Mouse (Mus musculus) adrenal gland (tissue): ENCODE results near the gene Hoxa5.

Experiments used
- intact Hi-C: fragments of 180-260 bp; cut with DNase I; formaldehyde crosslinking; loops from one replicate; pipeline ENCODE4 v1.15.1; 2025

Gene Hoxa5

GRCm38 (mm10) chr6:52180213-52180710 is 24.1 kb downstream of the Hoxa5 start:
- intact Hi-C loops = no loop called here

DNA sequence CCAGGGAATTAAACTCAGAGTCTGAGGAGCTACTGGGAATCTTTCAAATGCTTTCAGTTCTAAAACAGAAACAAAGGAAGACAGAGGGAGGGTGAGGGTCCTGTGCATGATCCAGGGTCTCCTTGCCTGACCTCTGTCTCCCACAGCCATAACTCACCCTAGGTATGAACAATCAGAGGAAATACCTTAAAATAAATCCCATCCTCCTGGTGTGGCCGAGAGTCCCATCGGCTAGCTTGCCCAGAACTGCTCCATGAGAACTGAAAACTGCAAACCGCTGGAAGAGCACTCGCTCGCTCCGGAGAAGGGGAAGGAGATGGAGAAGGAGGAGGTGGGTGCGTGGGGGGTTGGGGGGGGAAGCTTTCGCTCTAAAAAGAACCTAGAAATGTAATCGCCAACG is 24.7 kb downstream of the Hoxa5 start:
- intact Hi-C loops = no loop called here

DNA sequence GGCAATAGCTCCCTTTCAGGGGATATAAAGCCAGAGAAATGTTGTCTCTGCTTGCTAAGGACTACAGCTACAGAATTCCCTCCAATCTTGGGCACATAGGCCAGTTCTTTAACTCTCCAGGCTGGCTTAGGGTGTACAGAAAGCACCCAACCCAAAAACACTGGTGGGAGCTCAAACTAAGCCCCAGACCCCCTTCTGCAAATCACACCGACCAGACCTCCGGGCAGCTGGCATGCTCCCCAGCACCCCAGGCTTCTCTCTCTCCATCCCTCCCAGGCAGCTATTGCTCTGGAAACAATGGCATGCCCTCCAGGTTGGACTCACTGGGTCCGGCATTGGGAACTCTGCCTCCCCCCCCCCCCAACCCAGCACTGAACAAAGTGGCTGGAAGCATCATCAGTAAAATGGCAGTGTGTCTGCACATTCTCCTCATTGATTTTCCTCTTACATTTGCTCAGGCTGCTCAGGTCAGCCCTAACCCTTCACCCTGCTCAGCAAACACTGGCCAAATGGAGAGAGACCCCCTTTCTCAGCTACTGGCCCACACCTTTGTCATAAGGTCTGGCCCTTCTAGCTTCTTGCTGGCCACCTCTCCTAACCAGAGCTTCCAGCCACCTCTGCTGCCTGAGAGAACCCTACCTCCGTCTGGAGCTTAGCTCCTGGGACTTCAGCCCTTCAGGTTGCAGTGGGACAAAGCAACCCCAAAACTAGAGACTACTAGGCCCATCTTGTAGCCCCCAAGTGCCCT is 25.3 kb downstream of the Hoxa5 start:
- intact Hi-C loops = no loop called here

DNA sequence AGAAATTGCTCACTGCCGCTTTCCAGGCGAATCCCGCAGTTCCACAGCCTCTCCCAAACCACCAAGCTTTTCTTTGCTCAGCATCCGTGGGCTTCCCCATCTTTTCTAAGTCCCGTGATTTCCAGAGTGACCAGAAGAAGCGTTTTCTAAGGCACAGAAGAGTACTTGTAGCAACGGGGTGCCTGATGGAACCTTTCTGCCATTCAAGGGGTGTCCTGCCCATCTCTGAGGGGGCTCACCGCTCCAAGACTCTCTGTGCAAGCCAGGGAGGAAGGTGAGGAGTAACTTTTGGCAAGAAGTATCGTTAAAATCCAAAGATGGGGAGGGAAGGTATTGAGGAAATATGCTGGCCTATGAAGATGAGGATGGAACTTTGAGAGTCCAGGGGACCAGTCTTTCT is 26.6 kb downstream of the Hoxa5 start:
- intact Hi-C loops = no loop called here

- intact Hi-C loops = no loop called here
Observed at GRCm38 (mm10) chr6:52177061-52177735, 27.2 kb downstream of the Hoxa5 start, which contains the start of gene 5730596B20Rik. Gene 5730596B20Rik, plus strand, starts transcription at chr6:52177498.

DNA sequence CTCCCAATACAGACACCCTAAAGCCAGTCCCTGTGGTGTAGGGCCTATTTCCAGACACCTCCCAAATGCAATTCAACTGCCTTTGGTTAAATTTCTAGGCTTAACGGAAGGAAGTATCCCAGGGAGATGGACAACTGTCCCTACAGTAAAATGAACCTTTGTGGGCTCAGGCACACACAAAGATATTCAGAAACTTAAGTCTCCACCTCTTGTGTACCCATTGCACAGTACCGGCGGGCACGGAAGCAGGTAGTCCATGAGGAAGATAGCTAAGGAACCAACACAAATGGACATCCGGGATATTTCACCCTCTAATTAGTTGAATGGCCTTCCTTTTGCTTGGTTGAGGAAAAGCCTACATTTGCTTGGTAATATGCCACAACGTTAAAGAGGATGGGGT is 28.0 kb downstream of the Hoxa5 start:
- intact Hi-C loops = no loop called here

DNA sequence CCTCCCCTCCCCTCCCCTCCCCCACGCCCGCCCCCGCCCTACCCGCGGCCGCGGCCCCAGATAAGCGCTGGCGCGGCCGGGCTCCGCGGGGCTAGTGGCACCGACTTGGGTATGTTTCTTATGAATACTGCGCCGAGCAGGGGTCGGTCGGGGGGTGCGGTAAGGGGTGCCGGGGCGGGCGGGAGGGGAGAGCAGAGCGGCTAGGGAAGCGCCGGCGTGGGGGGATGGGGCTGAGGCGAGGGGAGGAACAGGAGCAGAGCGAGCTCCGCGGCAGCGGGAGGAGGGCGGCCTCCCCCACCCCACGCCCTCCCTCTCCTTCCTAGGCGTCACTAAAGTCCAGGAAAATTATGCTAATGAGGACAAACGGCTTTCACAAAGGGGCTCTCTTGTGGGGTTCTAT is 28.5 kb downstream of the Hoxa5 start:
- intact Hi-C loops = loop anchor here (2.0 kb wide), 1 partner anchor 15 kb away; the partner anchor contains the start of gene Hoxa4

GRCm38 (mm10) chr6:52174968-52175751 is 29.2 kb downstream of the Hoxa5 start:
- intact Hi-C loops = loop anchor here (2.0 kb wide), 1 partner anchor 16 kb away; the partner anchor contains the start of gene Hoxa4

DNA sequence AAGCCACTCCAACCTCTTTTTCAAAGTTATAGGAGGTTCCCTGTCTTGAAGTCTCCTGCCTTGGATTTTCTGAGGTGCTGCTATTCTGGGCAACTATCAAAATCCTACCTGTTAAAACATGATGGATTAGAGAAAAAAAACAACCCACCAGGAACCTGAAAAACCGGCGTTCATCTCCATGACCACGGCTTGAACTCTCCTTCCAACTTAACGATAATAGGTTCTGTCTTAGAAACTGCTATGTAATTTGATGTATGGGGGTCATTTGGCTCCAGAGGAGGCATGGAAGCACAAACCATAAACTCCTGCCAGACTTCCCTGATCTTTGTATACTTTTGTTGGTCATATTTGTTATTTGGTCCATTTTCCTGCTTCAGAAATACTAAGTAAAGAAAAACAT is 30.7 kb downstream of the Hoxa5 start:
- intact Hi-C loops = loop anchor here (2.0 kb wide), 1 partner anchor 17 kb away; the partner anchor contains the start of gene Hoxa4

DNA sequence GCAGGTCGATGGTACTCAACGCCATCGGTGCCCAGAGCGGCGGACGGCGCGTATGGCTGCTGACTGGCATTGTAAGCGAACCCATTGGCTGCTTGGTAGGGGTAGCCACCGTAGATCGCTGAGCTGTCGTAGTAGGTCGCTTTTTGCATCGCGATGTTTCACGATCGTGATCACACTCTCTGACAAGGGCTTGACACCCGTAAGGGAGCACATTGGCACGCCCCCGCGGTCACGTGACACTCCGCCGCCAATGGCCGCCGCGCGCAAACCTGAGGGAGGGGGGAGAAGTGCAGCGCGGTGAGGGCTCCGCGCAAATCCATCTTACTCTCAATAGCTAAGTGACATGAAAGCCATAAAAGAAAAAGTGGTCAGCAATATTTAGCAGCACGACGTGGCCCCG is 31.9 kb downstream of the Hoxa5 start:
- intact Hi-C loops = no loop called here

DNA sequence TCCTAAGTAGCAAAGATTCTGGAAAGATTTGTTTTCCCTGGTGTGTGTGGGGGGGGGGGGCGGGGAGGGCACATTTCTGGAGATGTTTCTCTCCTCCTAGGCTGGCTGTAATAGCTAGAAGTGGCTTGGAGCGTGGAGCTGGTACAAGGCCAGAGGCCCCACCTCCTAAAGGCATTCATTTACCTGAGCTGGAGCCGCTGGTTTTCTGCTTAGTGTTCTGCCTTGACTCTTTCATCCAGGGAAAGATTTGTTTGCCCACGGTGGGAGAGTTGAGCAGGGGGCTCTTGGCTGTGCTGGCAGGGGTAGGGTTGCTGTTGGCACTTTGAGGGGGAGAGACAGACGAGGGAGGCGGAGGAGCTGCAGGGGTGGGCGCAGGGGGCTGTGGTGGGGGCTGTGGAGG is 32.4 kb downstream of the Hoxa5 start:
- intact Hi-C loops = no loop called here

- intact Hi-C loops = no loop called here
Observed at GRCm38 (mm10) chr6:52171331-52171730, 33.1 kb downstream of the Hoxa5 start.

DNA sequence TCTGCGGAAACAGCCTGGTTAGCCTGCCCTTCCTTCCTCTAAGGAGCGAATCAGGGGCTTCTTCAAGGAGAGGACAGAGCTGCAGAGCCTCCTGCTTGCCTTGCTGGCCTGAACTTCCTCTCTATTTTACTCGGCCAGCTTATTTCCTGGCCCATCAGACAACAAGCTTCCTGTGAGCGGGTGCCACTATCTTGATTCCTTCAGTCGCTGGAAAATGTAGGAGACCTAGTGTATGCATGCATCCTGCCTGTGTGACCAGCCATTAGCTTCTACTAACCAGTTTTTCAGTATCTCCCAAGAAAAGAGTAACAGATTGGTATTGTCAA is 33.5 kb downstream of the Hoxa5 start:
- intact Hi-C loops = no loop called here

DNA sequence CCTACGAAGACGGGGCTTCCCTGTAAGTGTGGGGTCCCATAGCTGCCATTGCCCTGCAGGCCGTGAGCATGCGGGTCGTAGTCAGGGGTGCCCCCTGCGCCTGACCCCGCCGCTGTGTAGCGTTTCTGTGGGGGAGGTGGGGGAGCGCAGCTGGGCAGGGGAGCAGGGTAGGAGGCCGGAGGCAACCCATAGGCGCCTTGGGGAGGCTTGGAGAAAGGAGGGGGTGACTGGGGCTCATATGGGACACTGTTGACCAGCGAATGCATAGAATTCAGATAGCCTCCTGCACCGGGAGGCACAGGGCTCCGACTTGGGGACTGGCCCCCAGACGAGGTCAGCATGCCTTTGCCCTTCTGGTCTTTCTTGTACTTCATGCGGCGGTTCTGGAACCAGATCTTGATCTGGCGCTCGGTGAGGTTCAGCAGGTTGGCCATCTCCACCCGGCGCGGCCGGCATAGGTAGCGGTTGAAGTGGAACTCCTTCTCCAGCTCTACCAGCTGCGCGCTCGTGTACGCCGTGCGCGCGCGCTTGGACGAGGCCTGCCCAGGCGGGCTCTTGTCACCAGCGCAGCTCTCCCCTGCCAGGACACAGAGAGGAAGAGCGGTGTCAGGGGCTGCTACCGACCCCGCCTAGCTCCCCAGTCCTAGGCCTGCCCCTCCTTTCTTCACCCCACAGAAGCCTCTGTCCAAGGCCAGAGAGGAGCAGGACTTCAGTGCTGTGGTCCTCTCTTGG is 34.1 kb downstream of the Hoxa5 start:
- intact Hi-C loops = no loop called here

DNA sequence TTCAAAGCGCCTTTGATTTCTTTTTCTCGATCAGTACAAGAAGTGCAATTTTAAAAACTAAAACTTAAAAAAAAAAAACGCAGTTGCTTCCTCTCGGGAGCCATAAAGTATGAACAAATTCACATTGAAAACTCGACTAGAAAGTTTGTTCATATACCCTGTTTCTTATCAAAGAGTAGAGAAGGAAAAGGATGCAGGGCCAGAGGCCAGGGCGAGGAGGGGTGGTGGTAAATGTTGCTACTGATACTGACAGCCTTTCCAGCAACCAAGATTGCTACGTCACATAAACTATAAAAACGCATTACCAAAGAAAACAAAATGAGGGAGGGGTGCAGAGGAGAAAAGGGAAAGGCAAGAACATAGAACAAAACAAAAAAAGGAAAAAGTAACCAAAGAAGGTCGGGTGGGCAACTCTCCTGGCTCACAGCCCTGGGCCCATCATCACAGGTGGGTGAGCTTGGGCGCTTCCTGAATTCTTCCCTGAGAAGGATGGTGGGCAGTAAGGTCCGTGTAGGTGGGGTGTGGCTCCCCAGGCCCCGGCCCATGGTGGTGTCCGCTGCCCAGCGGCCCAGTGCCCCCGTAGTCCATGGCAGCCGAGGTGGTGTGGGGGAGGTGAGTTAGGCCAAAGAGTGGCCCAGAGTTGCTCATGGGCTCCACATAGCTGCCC is 34.8 kb downstream of the Hoxa5 start:
- intact Hi-C loops = no loop called here

GRCm38 (mm10) chr6:52168191-52169055 is 36.0 kb downstream of the Hoxa5 start:
- intact Hi-C loops = no loop called here

- intact Hi-C loops = no loop called here
Observed at GRCm38 (mm10) chr6:52167736-52168161, 36.6 kb downstream of the Hoxa5 start.

DNA sequence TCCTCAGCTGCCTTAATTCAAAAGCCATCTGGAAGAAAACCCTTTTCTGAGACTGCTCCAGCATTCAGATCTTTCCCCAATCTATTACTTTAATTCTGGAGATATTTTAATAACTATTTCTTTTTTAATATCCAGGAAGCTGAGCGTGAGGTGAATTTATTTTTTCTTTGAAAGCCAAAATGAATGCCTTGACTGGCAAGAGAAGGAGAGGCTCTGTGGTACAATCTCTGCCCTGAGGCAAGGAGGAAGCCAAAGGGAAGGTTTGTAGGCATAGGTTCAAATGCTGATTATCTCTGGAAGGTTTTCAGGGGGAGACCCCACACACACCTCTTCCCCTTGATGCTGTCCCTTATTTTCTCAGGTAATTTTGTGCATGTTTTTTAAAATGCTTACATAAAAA is 37.2 kb downstream of the Hoxa5 start:
- intact Hi-C loops = no loop called here

GRCm38 (mm10) chr6:52166431-52167077 is 37.8 kb downstream of the Hoxa5 start:
- intact Hi-C loops = no loop called here
